Mouse (Mus musculus) thymus, adult 2 months (tissue): ENCODE results near the gene Atf7ip. TPM values are rescaled to one million over a fixed set of nuclear protein-coding genes. Genes with fewer than 3 reads are reported as not detected.

ENCODE experiments used
- DNase-seq: peaks from one replicate; pipeline ENCODE4 v3.0.0; 2021
- H3K27ac ChIP-seq: fragments of 200-500 bp; 2 replicates; pipeline ENCODE4 v1.5.1; 2012; ENCODE audit warnings: low read length, control low read depth; ENCODE audit not compliant: control insufficient read depth, insufficient read depth
- H3K27me3 ChIP-seq: fragments of 200-500 bp; 2 replicates; pipeline ENCODE4 v1.6.1; 2012; ENCODE audit warnings: mild to moderate bottlenecking, low read length, moderate library complexity, mixed read lengths; ENCODE audit not compliant: control insufficient read depth, insufficient read depth
- H3K36me3 ChIP-seq: fragments of 200-500 bp; 2 replicates; pipeline ENCODE4 v1.6.1; 2012; ENCODE audit warnings: mild to moderate bottlenecking, low read length, moderate library complexity; ENCODE audit not compliant: control insufficient read depth, insufficient read depth
- H3K4me1 ChIP-seq: fragments of 200-500 bp; replicated peaks from 2 replicates; pipeline ENCODE4 v1.6.1; 2012; ENCODE audit warnings: low read length; ENCODE audit not compliant: control insufficient read depth, insufficient read depth
- H3K4me3 ChIP-seq: fragments of 200-500 bp; 2 replicates; pipeline ENCODE4 v1.5.1; 2012; ENCODE audit warnings: mild to moderate bottlenecking, low read length, control low read depth, moderate library complexity; ENCODE audit not compliant: control insufficient read depth, insufficient read depth
- CTCF ChIP-seq: fragments of 200-500 bp; IDR thresholded peaks from 2 replicates; pipeline ENCODE4 v1.5.1; 2012; ENCODE audit warnings: mild to moderate bottlenecking, control low read depth, low read length, moderate library complexity, borderline replicate concordance; ENCODE audit not compliant: control insufficient read depth, poor library complexity, insufficient read depth; ENCODE audit errors: extremely low read depth
- POLR2A ChIP-seq: fragments of 200-500 bp; IDR thresholded peaks from 2 replicates; pipeline ENCODE4 v1.6.1; 2012; ENCODE audit warnings: mild to moderate bottlenecking, low read length, control low read depth, moderate library complexity; ENCODE audit not compliant: control insufficient read depth, poor library complexity, insufficient read depth; ENCODE audit errors: extremely low read depth
- WGBS: fragments of 180-500 bp; shearing (Covaris S2); methylation state at CpG from one replicate; pipeline ENCODE4 v1.1.7; 2018; 5-methylcytosine and 5-hydroxymethylcytosine counted together
- polyA plus RNA-seq: library from polyadenylated mRNA; depleted of rRNA; stranded (reverse); fragments of >200 nt; gene quantifications from 2 replicates; pipeline ENCODE4 v1.2.3, GENCODE M21; 2012

Gene Atf7ip
- polyA plus RNA-seq, 1 experiment, result 65.1 TPM

DNA sequence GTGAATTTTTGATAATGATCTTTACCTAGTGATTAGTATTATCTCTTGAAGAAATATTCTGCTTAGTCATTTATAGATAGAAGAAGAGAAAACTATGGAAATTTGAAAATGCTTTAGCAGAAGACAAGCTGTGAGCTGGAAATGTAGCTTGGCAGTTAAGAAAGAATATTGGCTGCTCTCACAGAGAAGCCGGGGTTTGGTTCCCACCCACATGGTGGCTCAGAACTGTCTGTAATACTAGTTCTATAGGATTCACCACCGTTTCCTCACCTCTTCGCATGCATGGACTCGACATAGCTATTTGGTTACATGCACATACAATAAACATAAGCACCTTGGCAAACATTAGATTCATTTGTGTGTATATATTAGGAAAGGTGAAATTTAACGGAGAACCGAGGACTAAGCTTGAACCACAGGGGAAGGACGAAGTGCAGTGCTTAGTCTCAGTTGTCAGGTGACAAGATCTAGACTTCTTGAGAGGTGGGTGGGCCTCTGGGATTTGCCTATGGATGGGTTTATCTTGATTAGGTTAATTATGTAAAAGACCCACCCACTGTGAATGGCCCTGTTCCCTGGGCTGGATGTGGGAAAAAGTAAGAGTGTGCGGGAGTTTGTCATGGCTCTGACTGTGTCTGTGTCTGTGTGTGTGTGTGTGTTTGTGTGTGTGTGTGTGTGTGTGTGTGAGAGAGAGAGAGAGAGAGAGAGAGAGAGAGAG is 52.5 kb downstream of the Atf7ip start:
- H3K36me3 ChIP-seq, result peaks cover 49% of the 10 kb centered on the region
- no peak for DNase-seq
- H3K27me3 ChIP-seq, result no peaks in the 10 kb centered on the region
- no peak overlapping the region for H3K27ac ChIP-seq
- WGBS, result 95% methylated on average over 8 of the region's 8 CpGs
- H3K4me3 ChIP-seq, result no peak overlapping the region
- no peak for TF ChIP-seq CTCF
- TF ChIP-seq POLR2A, result no peak
- H3K4me1 ChIP-seq, result peaks cover 3% of the 10 kb centered on the region

DNA sequence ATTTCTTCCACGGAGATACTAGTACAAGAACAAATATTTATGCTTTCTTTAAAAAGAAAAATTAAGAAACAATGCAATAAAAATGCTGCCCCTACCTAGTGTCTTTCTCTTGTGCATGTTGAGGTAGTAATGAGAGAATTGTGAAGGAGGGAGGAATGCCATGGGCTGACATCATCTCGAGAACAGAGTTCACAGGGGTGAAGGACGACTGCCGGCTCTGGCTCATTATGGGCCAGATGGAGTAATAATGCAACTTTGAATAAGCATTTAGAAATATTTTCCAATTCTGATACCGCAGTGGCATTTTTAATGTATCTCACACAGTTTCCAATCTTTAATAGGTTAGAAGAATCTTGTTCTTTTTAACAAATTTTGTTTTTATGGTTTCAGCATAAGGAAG is 60.0 kb downstream of the Atf7ip start:
- Histone ChIP-seq H3K27me3 (no peaks in the 10 kb centered on the region), H3K4me1 (no peaks in the 10 kb centered on the region), H3K27ac (no peak overlapping the region), H3K36me3 (peaks cover 82% of the 10 kb centered on the region), H3K4me3 (no peak overlapping the region)
- DNase-seq, result no peak
- WGBS, result 99% methylated on average over 5 of the region's 5 CpGs
- no peak for TF ChIP-seq POLR2A
- TF ChIP-seq CTCF, result no peak

DNA sequence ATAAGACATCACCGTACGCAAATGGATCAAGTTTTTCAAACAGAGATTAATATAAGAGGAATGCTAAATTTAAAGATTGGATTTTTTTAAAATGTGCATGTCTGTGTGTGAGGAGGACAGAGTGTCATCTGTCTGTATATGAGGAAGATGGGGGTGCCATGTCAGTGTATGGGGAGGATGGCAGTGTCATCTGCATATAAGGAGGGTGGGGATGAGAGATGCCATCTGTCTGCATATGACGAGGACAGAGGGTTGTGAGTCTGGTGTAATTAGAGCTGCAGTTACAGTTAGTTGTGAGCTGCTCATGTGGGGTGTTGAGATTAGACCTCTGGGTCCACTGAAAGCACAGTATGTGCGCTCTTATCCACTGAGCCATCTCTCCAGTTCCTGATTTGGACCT is 84.8 kb downstream of the Atf7ip start:
- TF ChIP-seq POLR2A (no peak), CTCF (no peak)
- Histone ChIP-seq H3K4me1 (no peaks in the 10 kb centered on the region), H3K27ac (no peak overlapping the region), H3K36me3 (peaks cover 83% of the 10 kb centered on the region), H3K27me3 (no peaks in the 10 kb centered on the region), H3K4me3 (no peak overlapping the region)
- 96% methylated on average over 4 of the region's 4 CpGs for WGBS
- no peak for DNase-seq

GRCm38 (mm10) chr6:136594541-136594940 is 88.6 kb downstream of the Atf7ip start:
- no peak for DNase-seq
- Histone ChIP-seq H3K27me3 (no peaks in the 10 kb centered on the region), H3K4me1 (no peaks in the 10 kb centered on the region), H3K27ac (no peak overlapping the region), H3K36me3 (peaks cover 87% of the 10 kb centered on the region), H3K4me3 (no peak overlapping the region)
- TF ChIP-seq CTCF, result no peak
- no peak for TF ChIP-seq POLR2A
- WGBS, result 97% methylated on average over 4 of the region's 4 CpGs

- no peak for DNase-seq
- no peaks in the 10 kb centered on the region for H3K4me1 ChIP-seq
- peaks cover 95% of the 10 kb centered on the region for H3K36me3 ChIP-seq
- H3K27ac ChIP-seq, result no peak overlapping the region
- TF ChIP-seq CTCF (no peak), POLR2A (no peak)
- no peaks in the 10 kb centered on the region for H3K27me3 ChIP-seq
- H3K4me3 ChIP-seq, result no peak overlapping the region
- 66% methylated on average over 7 of the region's 7 CpGs for WGBS
These were observed 96.6 kb downstream of the Atf7ip start for GRCm38 (mm10) chr6:136602601-136603000.

DNA sequence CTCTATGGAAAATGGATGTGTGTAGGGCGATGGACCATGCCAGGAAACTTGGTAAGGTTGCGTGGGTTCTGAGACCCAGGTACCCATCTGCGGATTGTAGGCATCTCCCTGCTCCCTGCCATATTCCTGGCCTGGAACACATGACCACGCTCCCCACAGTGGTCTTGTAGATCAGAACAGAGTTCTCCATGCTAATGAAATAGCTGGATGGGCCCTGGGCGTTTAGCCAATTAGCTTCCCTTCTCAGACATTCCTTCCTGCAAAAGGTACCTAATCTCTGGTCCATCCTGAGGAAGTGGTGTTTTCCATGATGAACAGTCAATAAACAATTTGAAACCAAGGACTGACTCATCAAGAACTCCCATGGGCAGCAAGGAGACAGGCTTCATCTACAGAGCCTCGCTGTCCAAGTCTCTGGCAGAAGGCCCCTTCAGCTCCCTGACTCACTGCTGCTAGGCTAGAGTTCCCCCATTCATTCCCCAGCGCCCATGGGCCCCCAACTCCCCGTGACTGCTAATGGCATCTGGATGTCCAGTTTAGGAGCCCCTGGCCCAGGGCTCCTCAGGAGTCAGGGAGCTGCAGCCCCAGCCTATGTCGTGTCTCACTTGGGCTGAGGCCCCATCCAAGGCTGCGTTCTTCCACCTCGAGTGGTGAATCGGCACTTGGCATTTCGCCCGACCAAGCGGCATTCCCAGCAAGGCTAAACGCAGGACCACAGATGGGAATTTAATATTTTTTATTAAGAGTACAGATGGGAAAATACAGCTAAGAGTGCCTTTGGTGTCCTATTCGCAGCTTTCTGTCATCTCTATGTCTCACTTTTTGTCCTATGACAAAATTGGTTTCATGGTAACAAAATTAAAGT is 105.6 kb downstream of the Atf7ip start:
- H3K4me1 ChIP-seq, result no peaks in the 10 kb centered on the region
- H3K27ac ChIP-seq, result no peak overlapping the region
- no peak overlapping the region for H3K4me3 ChIP-seq
- 96% methylated on average over 17 of the region's 17 CpGs for WGBS
- peaks cover 41% of the 10 kb centered on the region for H3K36me3 ChIP-seq
- TF ChIP-seq POLR2A, result no peak
- TF ChIP-seq CTCF, result no peak
- no peaks in the 10 kb centered on the region for H3K27me3 ChIP-seq
- no peak for DNase-seq

- peaks cover 34% of the 10 kb centered on the region for H3K36me3 ChIP-seq
These were observed 106.3 kb downstream of the Atf7ip start for GRCm38 (mm10) chr6:136612312-136612711.

More at GRCm38 (mm10) chr6:136612312-136612711, 106.3 kb downstream of the Atf7ip start:
- DNase-seq, result no peak
- WGBS, result over 99% methylated on average over 3 of the region's 3 CpGs
- no peak for TF ChIP-seq POLR2A
- no peak for TF ChIP-seq CTCF
- H3K27me3 ChIP-seq, result no peaks in the 10 kb centered on the region
- H3K4me1 ChIP-seq, result no peaks in the 10 kb centered on the region
- no peak overlapping the region for H3K4me3 ChIP-seq
- no peak overlapping the region for H3K27ac ChIP-seq
